Mouse (Mus musculus) urinary bladder, adult 2 months (tissue): ENCODE results near the gene Nefh. TPM values are rescaled to one million over a fixed set of nuclear protein-coding genes. Genes with fewer than 3 reads are reported as not detected.

Source experiments
- DNase-seq: peaks from one replicate; pipeline ENCODE4 v3.0.0; 2022; ENCODE audit warnings: low spot score
- polyA plus RNA-seq: library from polyadenylated mRNA; depleted of rRNA; stranded (reverse); fragments of >200 nt; gene quantifications from 2 replicates; pipeline ENCODE4 v1.2.3, GENCODE M21; 2012; rRNA removed

Gene Nefh
- polyA plus RNA-seq, 1 experiment: 0.26 TPM

DNA sequence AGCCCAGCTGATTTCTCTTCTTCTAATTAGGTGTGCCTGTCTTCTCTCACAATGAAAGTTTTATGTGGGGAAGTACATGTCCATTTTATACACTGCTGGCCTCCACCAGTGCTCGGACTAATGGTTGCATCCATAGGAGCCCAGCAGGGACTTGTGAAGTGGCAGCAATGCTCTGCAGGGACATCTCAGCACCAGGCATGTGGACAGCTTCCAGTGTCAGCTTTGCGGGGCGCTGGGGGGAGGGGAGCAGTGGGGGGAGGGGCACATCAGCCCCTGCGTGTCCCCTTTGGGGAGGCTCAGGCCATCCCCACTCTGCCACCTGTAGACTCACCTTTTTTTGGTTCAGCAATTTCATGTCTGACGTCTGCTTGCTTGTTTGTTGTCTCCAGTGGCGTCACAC lies 5.5 kb upstream of the Nefh start:
- no peak for DNase-seq

DNA sequence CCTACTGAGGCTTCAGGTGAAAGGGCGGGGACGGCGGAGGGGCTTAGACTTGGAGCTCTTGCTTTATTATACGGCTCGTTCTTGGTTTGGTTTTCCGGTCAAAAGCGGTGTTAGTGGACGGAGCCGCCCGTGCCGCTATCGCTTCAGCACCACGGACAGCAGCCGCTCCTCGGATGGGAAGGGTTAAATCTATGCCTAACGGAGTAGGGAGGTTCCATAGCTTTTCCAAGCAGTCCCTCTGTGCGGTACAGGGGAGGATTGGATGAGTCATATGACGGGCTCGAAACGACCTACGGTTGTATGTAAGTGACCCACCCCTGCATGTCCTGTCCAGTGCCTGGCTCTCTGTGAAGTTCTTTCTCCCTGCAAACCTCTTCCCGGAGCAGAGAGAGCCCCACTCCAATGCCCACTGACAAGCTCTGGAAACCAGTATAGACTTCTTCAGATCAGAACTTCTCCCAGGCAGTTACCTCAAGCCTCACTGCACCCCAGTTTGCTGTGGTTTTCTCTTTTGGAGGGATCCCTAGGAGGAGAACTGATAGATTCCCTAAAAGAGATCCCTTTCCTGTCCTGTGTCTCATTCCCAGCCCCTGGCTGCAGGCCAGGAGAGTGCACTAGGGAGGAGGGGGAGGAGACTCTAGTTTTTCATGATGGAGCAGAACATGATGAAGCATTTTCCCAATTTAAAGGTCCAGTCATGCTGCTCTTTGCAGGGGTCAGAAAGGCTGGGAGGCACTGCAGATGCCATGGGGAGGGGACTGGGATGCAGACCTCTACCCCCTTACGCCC lies 1.6 kb upstream of the Nefh start:
- no peak for DNase-seq

DNA sequence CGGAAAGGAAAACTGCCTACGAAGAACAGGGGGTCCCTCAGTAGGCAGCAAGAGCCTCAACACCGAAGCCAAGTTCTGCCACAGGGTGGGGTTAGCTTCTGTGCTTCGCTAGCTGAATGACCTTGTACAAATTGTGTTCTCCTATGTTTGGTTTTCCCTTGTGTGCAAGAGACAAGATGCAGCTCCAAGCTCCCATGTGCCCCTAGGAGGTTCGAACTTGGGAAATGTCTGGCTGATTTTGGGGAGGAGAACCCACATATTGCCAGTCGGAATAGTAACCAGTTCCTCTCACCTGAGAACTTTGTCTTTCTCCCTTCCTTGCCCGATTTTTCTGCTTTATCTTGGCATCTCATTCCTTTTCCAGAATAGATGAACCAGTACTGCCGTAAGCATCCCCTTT lies 928 bp upstream of the Nefh start:
- no peak for DNase-seq

DNA sequence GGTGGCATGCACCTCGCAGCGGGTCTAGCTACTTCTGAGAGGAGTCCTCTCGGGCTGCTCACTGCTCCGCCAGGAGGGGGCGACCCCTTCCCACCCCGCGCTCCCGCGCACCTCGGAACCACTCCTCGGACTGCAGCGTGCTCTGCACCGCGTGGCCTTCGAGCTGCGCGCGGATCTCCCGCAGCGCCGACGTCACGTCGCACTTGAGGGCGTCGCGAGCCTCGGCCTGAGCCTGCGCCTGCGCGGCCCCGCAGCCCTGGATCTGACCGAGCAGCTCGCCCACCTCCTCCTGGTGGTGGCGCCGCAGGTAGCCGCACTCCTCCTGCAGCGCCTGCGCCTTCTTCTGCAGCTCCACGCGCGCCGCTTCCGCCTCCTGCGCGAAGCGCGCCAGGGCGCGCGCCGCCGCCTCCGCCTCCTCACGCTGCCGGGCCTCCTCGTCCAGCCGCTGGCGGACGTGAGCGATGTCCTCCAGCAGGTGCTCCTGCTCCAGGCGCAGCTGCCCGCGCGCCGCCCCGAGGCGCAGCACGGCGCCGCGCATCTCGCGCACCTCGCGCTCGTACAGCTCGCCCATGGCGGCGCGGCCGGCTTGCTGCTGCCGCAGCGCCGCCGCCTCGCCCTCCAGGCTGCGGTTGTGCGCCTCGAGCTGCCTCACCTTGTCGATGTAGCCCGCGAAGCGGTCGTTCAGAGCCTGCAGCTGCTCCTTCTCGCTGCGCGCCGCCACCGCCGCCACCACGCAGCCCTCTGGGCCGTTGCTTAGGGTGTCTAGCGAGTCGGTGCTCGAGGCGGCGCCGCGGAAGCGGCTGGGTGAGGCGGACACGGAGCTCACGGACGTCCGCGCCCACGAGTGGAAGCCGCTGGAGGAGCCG lies 684 bp downstream of the Nefh start:
- DNase-seq: peak; percentile 35

DNA sequence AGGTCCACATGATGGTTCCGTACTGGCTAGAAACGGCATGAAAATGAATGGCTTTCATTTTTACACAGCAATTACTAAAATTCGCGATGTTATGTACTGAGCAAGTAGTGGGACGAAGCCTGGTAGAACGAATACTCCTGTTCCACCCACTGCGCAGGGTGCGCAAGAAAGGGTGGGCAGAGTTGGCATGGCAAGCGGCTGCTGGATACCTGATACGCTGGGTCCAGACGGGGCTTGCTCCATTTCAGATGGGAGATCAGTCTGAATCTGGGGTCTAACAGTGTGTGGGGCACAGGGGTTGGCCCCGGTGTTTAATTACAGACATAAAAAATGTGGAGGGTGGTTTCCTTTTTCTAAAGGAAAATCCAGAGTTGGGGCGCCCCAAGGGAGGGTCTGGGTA lies 1.3 kb downstream of the Nefh start:
- no peak for DNase-seq

DNA sequence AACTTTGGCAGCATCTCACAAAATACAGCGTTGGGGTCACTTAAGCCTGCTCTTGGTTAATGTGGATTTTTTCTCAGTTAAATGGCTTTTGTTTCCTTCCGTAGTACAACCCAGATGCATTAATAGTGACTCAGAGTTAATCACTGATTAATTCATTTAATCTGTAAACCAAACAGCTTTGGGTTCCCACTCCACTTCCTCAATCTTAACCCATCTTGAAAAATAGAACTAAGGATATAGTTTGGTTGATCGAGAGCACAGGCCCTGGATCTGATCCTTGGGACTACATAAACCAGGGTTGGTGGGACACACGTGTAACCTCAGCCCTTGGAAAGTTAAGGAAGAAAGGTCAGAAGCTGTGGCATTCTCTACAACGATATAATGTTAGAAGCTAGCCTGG lies 11.6 kb downstream of the Nefh start:
- no peak for DNase-seq

DNA sequence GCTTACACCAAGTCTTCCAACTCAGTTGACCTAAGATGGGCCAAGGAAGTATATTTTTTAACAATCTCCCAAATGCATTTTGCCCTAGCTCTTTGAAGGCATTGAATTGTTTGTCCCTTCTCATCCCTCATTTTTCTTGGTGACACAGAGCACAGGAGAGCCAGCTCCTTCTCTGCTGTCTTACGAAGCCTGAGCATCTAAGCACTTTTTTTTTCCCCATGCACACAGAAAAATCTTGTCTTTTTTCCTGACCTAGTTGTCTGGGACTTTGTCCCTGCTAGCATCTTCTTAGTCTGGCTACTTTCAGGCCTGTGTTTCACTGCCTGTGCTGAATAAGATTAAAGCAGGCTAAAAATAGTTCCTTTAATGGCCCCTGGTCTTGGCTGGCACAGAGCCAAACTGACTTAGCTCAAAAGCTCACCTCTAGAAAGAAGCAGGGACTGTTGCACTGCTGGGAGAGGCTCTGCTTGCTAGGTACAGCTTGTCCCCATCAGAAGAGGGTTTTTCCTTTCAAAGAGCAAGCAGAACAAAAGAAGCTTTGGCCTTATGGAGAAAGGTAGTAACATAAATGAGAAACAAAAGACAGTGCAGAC lies 16.8 kb downstream of the Nefh start:
- no peak for DNase-seq

DNA sequence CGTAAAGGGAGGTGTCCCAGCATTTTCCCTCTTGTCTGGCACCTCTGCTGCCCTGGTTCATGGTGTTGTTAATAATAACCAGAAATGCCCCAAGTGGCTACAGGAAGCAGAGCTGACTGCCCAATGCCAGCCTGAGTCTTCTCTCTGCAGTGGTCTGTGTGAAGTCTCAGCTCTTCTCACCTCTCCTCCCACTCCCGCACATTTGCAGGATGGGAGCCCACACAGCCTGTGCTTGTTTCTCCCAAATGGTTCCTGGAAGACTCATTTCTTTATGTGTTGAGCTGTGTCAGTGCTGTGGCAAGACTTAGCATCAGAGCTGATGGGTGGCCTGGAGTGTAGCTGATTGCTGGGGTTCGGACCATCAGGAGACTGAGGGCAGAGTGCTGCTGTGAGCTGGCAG lies 20.6 kb downstream of the Nefh start:
- no peak for DNase-seq

DNA sequence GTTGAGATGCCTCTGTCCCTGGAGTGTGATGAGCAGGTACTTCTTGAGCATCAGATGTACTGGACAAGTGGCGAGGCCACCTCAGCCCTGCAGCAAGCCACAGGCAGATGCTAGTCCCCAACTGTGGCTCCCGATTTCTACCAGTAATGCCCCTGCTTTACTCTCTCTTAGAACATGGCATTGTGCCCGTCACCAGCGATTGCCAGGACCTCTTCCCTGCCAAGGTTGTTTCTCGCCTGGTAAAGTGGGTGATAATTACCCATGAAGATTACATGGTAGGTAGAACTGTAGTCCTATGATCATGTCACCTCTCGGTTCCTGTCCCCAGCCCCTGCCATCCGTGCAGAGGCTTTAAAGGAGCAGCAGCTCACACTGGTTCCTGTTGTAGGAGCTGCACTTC lies 26.1 kb downstream of the Nefh start:
- no peak for DNase-seq

DNA sequence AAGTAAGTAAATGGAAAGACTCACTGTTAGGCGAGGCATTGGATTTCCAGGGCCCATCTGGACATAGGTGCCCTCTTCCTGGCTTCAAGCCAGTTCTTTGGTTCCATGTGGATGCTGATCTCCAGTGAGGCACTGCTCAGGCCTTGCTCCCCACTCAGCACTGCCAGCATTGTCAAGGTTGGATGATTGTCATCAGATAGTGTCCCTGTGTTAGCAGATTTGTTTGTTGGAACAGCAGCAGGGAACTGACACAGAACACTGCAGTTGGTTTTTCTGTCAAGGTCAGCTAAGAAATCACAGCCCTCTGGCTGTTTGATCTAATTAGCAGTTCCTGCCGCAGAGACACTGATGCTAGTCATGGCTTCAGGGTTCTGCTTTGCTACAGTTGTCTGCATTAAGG lies 26.6 kb downstream of the Nefh start:
- DNase-seq: no peak

DNA sequence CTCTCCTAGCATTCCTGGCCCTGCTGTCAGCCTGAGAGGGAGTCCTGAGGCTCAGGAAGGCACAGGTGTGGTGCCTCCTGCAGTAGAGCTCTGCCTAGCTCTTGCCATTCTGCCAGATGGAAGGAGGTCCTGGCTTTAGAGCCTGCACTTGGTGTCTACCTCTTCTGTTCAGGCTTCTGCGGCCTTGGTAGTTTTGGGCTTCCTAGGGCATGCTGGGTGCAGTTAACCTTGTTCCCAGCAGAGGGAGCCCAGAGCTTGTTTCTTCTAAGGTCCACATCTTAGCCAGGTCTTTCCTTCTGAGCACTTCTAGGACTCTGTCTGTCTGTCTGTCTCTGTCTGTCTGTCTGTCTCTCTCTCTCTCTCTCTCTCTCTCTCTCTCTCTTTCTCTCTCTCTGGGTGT lies 31.8 kb downstream of the Nefh start:
- DNase-seq: no peak

DNA sequence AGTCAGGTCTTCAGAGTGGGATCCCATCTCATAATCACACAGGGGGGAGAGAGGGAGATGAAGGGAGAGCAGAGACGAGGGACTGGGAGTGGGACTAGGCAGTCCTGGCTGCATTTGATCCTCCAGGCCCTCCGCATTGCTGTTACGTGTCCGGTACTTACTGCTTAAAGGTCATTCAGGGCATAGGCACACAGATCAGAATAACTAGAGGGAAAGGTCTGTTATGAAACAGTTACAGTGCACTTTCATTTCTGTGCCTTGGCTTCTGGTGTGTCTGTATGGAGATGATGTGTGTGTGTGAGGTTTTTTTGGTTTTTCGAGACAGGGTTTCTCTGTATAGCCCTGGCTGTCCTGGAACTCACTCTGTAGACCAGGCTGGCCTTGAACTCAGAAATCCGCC lies 41.6 kb downstream of the Nefh start:
- DNase-seq: no peak

DNA sequence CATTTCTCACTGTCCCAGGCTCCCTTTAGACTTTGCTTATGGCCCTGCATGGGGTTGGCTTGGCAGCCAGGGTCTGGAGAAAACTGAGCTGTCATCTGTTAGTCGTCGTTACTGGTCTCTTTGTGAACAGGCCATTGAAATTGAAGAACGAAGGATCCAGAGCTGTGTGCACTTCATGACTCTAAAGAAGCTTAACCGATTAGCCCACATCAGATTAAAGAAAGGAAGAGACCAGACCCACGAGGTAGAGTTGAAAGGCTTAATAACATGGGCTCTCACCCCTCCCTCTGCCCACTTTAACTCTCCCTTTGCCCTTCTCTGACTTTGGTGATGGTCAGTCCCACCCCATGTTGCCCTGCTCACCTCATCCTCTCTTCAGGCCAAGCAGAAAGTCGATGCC lies 45.9 kb downstream of the Nefh start:
- DNase-seq: no peak

DNA sequence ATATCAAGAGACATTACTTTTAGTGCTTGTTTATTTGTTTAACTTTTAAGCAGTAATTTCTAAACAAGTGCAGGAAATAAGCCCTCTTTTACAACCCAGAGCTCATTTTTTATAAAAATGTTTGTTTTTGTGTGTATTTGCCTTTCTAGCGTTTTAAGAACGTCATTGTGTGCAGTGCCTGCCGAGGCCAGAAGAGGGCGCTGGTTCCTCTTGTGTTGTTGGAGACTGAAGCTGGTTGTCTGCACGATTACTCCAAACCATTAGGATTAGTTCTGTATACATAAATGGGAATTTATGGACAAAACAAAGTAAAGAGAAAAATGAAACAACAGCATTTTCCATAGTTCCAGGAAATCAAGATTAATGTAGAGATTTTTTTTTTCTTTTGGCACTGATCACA lies 47.4 kb downstream of the Nefh start:
- no peak for DNase-seq

DNA sequence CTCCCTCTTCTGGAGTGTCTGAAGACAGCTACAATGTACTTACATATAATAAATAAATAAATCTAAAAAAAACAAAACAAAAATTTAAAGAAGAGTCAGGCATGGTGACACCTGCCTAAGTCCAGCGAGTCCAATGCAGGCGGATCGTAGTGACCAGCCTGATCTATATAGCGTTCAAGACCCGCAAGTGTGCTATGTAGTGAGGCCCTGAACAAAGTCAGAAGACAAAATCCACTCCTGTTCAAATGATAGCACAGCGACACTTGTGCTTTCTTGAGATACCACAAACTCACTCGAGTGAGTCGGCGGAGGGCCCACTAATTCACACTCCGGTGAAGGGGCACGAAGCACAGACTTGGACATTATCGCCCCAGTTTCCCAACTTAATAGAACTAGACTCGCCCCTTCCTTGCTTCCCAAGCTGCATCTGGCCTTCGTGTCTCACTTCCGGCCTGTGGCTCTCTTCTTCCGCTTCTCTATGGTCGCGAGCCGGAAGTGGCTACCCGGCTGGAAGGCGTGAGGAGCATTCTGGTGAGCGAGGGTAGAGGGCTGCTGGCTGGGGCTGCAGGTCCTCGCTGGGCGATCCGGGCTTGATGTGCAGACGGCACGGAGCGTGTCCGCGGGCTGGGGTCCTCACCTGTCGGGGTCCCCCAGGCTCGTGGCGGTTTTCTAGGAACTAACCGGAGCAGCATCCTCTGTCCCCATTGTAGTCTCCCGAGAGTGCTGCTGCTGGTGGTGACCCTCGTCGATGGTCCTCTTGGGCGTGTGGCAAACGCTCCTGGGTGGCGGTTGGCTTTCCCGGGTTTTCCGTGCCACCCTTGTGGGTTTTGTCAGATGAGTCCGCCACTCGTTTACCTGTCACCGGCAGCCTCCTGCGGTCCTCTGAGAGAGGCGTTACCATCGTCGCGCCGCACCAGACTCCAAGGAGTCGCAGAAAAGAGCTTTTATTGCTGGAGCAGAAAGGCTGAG lies 52.7 kb downstream of the Nefh start, which contains the start of gene Thoc5:
TSS of gene Thoc5 (plus strand) at position 473 of the 969 bp plus-strand sequence.
- DNase-seq: peak; percentile 56

Other genes with a start within 250 kb of the Nefh start
- gene Uqcr10, start 243.7 kb downstream of the Nefh start, polyA plus RNA-seq: 1,105 and 1,175 TPM in 2 replicates
- 64.8 and 77.0 TPM in 2 replicates for gene Zmat5, start 243.4 kb downstream of the Nefh start, polyA plus RNA-seq
- gene Cabp7, start 201.3 kb downstream of the Nefh start, polyA plus RNA-seq: 0.46 and 0.65 TPM in 2 replicates
- gene Nf2, start 98.5 kb downstream of the Nefh start, polyA plus RNA-seq: 46.5 and 50.9 TPM in 2 replicates
- gene Nipsnap1, start 74.1 kb downstream of the Nefh start, polyA plus RNA-seq: 20.6 and 21.4 TPM in 2 replicates
- 34.2 and 35.6 TPM in 2 replicates for gene Thoc5, start 52.7 kb downstream of the Nefh start, polyA plus RNA-seq
- gene Ap1b1, start 38.8 kb upstream of the Nefh start, polyA plus RNA-seq: 61.9 and 63.1 TPM in 2 replicates
- 2.0 and 3.6 TPM in 2 replicates for gene Rasl10a, start 110.1 kb upstream of the Nefh start, polyA plus RNA-seq
- 45.8 and 50.5 TPM in 2 replicates for gene Gas2l1, start 117.3 kb upstream of the Nefh start, polyA plus RNA-seq
- 17.5 and 20.1 TPM in 2 replicates for gene Rhbdd3, start 150.9 kb upstream of the Nefh start, polyA plus RNA-seq
- gene Ewsr1, start 151.2 kb upstream of the Nefh start, polyA plus RNA-seq: 248 and 346 TPM in 2 replicates
- 68.2 and 97.0 TPM in 2 replicates for gene Emid1, start 204.2 kb upstream of the Nefh start, polyA plus RNA-seq